Mouse (Mus musculus) bone marrow macrophage, adult 2 months (primary cell): Measurements from ENCODE around the gene Bst1.

Experiments
- CTCF ChIP-seq: IDR thresholded peaks from 2 replicates; pipeline ENCODE4 v1.5.1; 2012; ENCODE audit warnings: low read depth, mild to moderate bottlenecking, low read length, moderate library complexity
- POLR2A ChIP-seq: IDR thresholded peaks from 2 replicates; pipeline ENCODE4 v1.6.1; 2012; ENCODE audit warnings: mild to moderate bottlenecking, low read depth, low read length, borderline replicate concordance

DNA sequence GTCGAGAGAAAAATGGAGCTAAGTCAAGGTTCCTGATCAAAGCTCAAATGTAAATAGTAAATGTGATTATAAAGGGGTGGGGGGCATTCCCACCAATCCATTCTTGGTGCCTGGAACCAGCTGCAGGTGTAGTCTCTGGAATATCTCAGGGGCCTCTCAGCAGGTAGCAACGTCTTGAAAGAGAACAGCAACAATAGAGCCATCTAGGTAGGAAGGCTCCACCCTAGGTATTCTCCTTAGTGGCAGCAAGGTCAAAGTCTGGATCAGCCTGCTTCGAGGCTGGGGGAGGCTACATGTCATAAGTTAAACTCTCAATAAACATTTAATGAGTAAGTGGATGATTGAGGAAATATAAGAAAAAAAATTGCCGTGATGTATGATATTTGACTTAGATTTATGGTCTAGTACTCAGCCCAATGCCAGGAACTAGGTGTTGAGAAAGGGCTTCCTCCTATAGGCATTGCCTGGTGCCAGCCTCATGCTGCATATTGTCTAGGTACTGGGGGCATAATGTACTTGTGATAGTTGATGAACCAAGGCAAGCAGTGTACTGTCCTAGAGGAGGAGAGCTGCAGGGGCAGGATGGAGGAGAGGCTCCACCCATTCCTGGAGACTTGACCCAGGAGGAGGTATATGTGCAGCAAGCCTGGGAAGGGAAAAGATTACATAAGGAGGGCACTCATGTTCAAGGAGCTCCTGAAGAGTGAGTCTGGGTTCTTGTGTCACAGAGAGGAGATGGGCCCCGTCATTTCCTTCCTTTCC is 42.2 kb downstream of the Bst1 start:
- TF ChIP-seq CTCF (no peak), POLR2A (no peak)
